Mouse (Mus musculus) limb, embryonic 13.5 days (tissue): ENCODE measurements around the gene Upf2. TPM values are rescaled to one million over a fixed set of nuclear protein-coding genes. Genes with fewer than 3 reads are reported as not detected.
"Not testable (repeated sequence)": the region's sequence is repeated elsewhere in the genome, so short reads cannot be mapped to it uniquely, and the experiment has no call there.

ENCODE experiments used
- ATAC-seq: fragments of 200-750 bp; cut with Nextera tagmentation; 2 replicates; pipeline ENCODE4 v1.8.0; 2017; ENCODE audit warnings: low read depth, moderate number of reproducible peaks, moderate TSS enrichment; ENCODE audit not compliant: low FRiP score
- H3K27ac ChIP-seq: fragments of 300-500 bp; sonication (generic); 2 replicates; pipeline ENCODE4 v1.5.1; 2015; ENCODE audit warnings: inconsistent platforms, mild to moderate bottlenecking, moderate library complexity
- H3K27me3 ChIP-seq: fragments of 300-500 bp; sonication (generic); 2 replicates; pipeline ENCODE4 v1.6.1; 2015; ENCODE audit warnings: mild to moderate bottlenecking, inconsistent platforms
- H3K36me3 ChIP-seq: fragments of 300-500 bp; sonication (generic); 2 replicates; pipeline ENCODE4 v1.6.1; 2015; ENCODE audit warnings: inconsistent platforms, mild to moderate bottlenecking, moderate library complexity
- H3K4me1 ChIP-seq: fragments of 300-500 bp; sonication (generic); 2 replicates; pipeline ENCODE4 v1.6.1; 2015; ENCODE audit warnings: inconsistent platforms
- H3K4me2 ChIP-seq: fragments of 300-500 bp; sonication (generic); replicated peaks from 2 replicates; pipeline ENCODE4 v1.6.1; 2015; ENCODE audit warnings: inconsistent platforms, mild to moderate bottlenecking, moderate library complexity
- H3K4me3 ChIP-seq: fragments of 300-500 bp; sonication (generic); 2 replicates; pipeline ENCODE4 v1.5.1; 2015; ENCODE audit warnings: moderate library complexity, mild to moderate bottlenecking, inconsistent platforms
- H3K9ac ChIP-seq: fragments of 300-500 bp; sonication (generic); 2 replicates; pipeline ENCODE4 v1.6.1; 2015; ENCODE audit warnings: mild to moderate bottlenecking, inconsistent platforms
- H3K9me3 ChIP-seq: fragments of 300-500 bp; sonication (generic); 2 replicates; pipeline ENCODE4 v1.6.1; 2016; ENCODE audit warnings: inconsistent platforms
- WGBS: fragments of 180-500 bp; shearing (Covaris S2); methylation state at CpG from one replicate; pipeline ENCODE4 v1.1.7; 2015; 5-methylcytosine and 5-hydroxymethylcytosine counted together
- polyA plus RNA-seq: library from polyadenylated mRNA; unstranded; fragments of >200 nt; fragmentation: Nextera tagmentation; extraction: Ambion mirVana; gene quantifications from 2 replicates; pipeline ENCODE4 v1.2.1, GENCODE M21; 2015

Gene Upf2
- polyA plus RNA-seq, 1 experiment from 2014 or later: 12.1 TPM

- Histone ChIP-seq H3K9ac (peak overlapping the region; percentile 95), H3K4me3 (peak overlapping the region; percentile 95), H3K4me2 (peak overlapping the region; percentile 89), H3K27me3 (no peaks in the 10 kb centered on the region), H3K9me3 (no peaks in the 10 kb centered on the region), H3K36me3 (no peaks in the 10 kb centered on the region), H3K4me1 (peaks cover 12% of the 10 kb centered on the region), H3K27ac (peak overlapping the region; percentile 87)
- peak; percentile 45 for ATAC-seq
- WGBS: under 1% methylated on average over 46 of the region's 46 CpGs
Measured at GRCm38 (mm10) chr2:5951621-5952211, 447 bp downstream of the Upf2 start.

DNA sequence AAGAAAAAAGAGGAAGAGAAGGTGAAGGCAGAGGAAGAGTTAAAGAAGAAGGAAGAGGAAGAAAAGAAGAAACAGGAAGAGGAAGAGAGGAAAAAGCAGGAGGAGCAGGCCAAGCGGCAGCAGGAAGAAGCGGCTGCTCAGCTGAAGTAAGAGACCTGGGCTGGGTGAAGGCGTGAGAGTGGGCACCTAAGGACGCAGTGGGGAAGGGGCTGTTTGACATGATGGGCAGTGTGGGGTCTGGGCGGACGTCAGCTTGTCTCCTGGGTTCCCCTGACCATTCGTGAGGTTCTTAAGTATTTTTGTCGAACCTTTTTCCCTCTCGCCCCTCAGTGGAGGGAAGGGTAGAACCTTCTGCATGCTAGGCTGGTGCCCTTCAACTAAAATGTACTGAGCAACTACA, 6.4 kb downstream of the Upf2 start:
- H3K9ac ChIP-seq: no peak overlapping the region
- no peak for ATAC-seq
- no peak overlapping the region for H3K4me2 ChIP-seq
- peaks cover under 1% of the 10 kb centered on the region; the same call in 1 of the 2 replicates for H3K4me1 ChIP-seq
- H3K4me3 ChIP-seq: no peak overlapping the region
- no peak overlapping the region for H3K27ac ChIP-seq
- no peaks in the 10 kb centered on the region for H3K9me3 ChIP-seq
- no peaks in the 10 kb centered on the region for H3K27me3 ChIP-seq
- peaks cover 53% of the 10 kb centered on the region for H3K36me3 ChIP-seq
- 90% methylated on average over 9 of the region's 9 CpGs for WGBS

DNA sequence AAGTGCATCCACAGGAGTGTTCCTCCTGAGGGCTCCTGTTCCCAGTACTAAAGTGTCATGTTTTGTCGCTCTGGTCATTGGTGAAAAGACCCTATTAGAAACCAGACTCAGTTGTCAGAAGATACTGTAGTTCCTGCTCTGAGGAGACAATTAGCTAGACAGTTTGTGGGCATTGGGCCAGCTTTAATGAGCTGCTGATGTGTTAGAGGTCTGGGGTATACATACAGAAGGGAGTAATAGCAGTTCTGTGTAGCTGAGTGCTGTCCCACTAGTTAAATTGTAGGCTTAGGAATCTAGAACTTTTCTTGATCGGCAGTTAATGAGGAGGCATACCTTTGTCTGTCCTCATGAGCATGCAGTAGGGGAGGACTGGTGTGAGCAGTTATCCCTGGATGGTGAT, 11.0 kb downstream of the Upf2 start:
- 86% methylated on average over 2 of the region's 2 CpGs for WGBS
- no peaks in the 10 kb centered on the region for H3K9me3 ChIP-seq
- peaks cover 70% of the 10 kb centered on the region for H3K36me3 ChIP-seq
- H3K27ac ChIP-seq: no peak overlapping the region
- no peak for ATAC-seq
- H3K4me3 ChIP-seq: no peak overlapping the region
- H3K27me3 ChIP-seq: no peaks in the 10 kb centered on the region
- no peak overlapping the region for H3K9ac ChIP-seq
- no peaks in the 10 kb centered on the region for H3K4me1 ChIP-seq
- H3K4me2 ChIP-seq: no peak overlapping the region

DNA sequence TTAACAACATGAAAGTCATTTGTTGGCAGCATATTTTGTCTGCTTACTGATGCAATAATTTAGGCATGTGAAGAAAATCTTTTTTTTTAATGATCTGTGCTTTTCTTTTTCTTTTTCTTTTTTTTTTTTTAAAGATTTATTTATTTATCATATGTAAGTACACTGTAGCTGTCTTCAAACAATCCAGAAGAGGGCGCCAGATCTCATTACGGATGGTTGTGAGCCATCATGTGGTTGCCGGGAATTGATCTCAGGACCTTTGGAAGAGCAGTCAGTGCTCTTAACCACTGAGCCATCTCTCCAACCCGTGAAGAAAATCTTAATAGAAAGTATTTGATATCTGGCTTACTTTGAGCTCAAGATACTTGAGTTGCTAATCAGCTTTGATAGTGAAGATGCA, 12.5 kb downstream of the Upf2 start:
- 89% methylated on average over 4 of the region's 4 CpGs for WGBS
- H3K4me1 ChIP-seq, H3K27ac ChIP-seq, H3K4me2 ChIP-seq, H3K9me3 ChIP-seq, H3K9ac ChIP-seq, H3K27me3 ChIP-seq, ATAC-seq, H3K4me3 ChIP-seq: not testable (repeated sequence)
- peaks cover 55% of the 10 kb centered on the region for H3K36me3 ChIP-seq

DNA sequence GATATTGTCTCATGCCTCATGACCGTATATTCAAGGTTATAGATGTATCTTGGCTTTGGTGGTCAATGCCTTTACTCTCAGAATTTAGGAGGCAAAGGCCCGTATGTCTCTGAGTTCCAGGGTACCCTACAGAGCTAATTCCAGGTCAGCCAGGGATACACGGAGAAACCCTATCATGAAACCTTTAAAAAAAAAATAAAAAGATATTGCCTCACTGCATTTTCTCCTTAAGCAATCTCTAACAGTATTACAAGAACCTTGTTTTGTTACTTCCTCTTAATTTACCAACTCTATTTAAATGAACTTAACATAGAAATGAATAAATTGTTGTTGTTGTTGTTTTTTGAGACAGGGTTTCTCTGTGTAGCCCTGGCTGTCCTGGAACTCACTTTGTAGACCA, 14.7 kb downstream of the Upf2 start:
- no peak for ATAC-seq

DNA sequence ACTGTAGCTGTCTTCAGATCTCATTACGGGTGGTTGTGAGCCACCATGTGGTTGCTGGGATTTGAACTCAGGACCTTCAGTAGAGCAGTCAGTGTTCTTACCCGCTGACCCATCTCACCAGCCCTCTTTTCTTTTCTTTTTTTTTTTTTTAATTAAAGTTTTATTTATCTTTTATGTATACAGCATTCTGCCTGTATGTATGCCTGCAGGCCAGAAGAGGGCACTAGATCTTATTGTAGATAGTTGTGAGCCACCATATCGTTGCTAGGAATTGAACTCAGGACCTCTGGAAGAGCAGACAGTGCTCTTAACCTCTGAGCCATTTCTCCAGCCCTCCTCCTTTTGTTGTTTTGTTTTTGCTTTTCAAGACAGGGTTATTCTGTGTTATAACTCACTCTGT, 19.4 kb downstream of the Upf2 start:
- not testable (repeated sequence) for H3K4me1 ChIP-seq, H3K4me3 ChIP-seq, H3K9me3 ChIP-seq, H3K27me3 ChIP-seq, H3K9ac ChIP-seq, H3K27ac ChIP-seq, H3K4me2 ChIP-seq, ATAC-seq
- H3K36me3 ChIP-seq: peaks cover 24% of the 10 kb centered on the region
- WGBS: 96% methylated on average over 3 of the region's 3 CpGs

More for the DNA sequence above, 14.7 kb downstream of the Upf2 start:
- H3K4me3 ChIP-seq: no peak overlapping the region
- H3K9me3 ChIP-seq: no peaks in the 10 kb centered on the region
- H3K9ac ChIP-seq: no peak overlapping the region
- WGBS: 98% methylated on average over 3 of the region's 3 CpGs
- no peaks in the 10 kb centered on the region for H3K4me1 ChIP-seq
- no peak overlapping the region for H3K27ac ChIP-seq
- H3K4me2 ChIP-seq: no peak overlapping the region
- peaks cover 39% of the 10 kb centered on the region for H3K36me3 ChIP-seq
- no peaks in the 10 kb centered on the region for H3K27me3 ChIP-seq

DNA sequence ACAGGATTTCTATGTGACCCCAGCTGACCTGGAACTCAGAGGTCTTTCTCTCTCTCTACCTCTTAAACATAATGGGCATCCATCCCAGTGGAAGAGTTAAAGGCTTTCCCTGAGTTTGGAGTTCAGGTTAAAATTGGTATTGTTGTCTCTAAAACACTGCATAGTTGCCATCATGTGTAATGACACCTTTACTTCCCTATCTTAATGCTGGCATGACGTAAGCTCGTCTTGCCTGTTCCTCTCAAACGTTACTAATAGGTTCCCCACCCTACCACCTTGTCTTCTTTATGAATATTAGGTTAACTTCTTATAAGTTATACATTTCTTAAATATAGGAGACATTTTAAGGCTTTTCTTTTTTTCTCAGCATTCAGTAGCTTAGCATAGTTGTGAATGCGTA, 26.3 kb downstream of the Upf2 start:
- no peak for ATAC-seq
- peaks cover 51% of the 10 kb centered on the region for H3K36me3 ChIP-seq
- no peak overlapping the region for H3K27ac ChIP-seq
- H3K4me2 ChIP-seq: no peak overlapping the region
- H3K9me3 ChIP-seq: no peaks in the 10 kb centered on the region
- 86% methylated on average over 4 of the region's 4 CpGs for WGBS
- H3K4me1 ChIP-seq: no peaks in the 10 kb centered on the region
- no peak overlapping the region for H3K4me3 ChIP-seq
- H3K27me3 ChIP-seq: no peaks in the 10 kb centered on the region
- no peak overlapping the region for H3K9ac ChIP-seq

- no peaks in the 10 kb centered on the region for H3K27me3 ChIP-seq
- no peak overlapping the region for H3K9ac ChIP-seq
- H3K9me3 ChIP-seq: no peaks in the 10 kb centered on the region
- H3K36me3 ChIP-seq: peaks cover 24% of the 10 kb centered on the region
- H3K27ac ChIP-seq: no peak overlapping the region
- 0 out of 2 replicates have a peak, but pooled peaks cover 4% of the 10 kb centered on the region for H3K4me1 ChIP-seq
- H3K4me3 ChIP-seq: no peak overlapping the region
- ATAC-seq: no peak
- H3K4me2 ChIP-seq: no peak overlapping the region
- WGBS: 7% methylated on average over 5 of the region's 5 CpGs
Measured at GRCm38 (mm10) chr2:5995538-5995937, 44.3 kb downstream of the Upf2 start.

DNA sequence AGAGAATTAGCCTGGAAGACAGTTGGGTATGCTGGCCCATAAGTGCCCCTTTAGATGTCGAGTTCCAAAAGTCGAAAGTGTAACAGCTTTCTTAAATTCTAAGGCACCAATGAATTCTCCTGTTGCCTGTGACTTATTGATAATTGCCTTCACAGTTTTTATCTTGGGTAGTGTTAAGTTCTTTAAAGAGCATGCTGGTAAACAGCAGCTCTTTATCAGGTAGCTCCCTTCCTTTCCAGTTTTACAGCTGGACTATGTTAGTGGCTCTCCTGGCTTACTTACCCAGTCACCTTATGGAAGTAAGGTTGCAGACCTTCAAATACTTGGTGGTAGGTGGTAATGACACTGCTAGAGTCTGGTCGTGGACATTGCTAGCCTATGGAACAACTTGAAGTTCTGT, 52.7 kb downstream of the Upf2 start:
- Histone ChIP-seq H3K9ac (no peak overlapping the region), H3K36me3 (peaks cover 38% of the 10 kb centered on the region), H3K9me3 (no peaks in the 10 kb centered on the region), H3K4me2 (no peak overlapping the region), H3K27me3 (no peaks in the 10 kb centered on the region), H3K27ac (no peak overlapping the region), H3K4me3 (no peak overlapping the region), H3K4me1 (0 out of 2 replicates have a peak, but pooled peaks cover 4% of the 10 kb centered on the region)
- no peak for ATAC-seq
- WGBS: 83% methylated on average over 3 of the region's 3 CpGs

- no peak for ATAC-seq
- WGBS: 95% methylated on average over 5 of the region's 5 CpGs
- peaks cover 41% of the 10 kb centered on the region for H3K36me3 ChIP-seq
- no peaks in the 10 kb centered on the region for H3K9me3 ChIP-seq
- no peak overlapping the region for H3K27ac ChIP-seq
- no peak overlapping the region for H3K9ac ChIP-seq
- no peaks in the 10 kb centered on the region for H3K27me3 ChIP-seq
- H3K4me1 ChIP-seq: no peaks in the 10 kb centered on the region
- H3K4me2 ChIP-seq: no peak overlapping the region
- H3K4me3 ChIP-seq: no peak overlapping the region
Measured at GRCm38 (mm10) chr2:6014532-6014931, 63.3 kb downstream of the Upf2 start.

- H3K4me2 ChIP-seq, H3K4me1 ChIP-seq, H3K27ac ChIP-seq, H3K9ac ChIP-seq, H3K27me3 ChIP-seq, ATAC-seq, H3K4me3 ChIP-seq, H3K9me3 ChIP-seq: not testable (repeated sequence)
- 82% methylated on average over 6 of the region's 6 CpGs for WGBS
- peaks cover 47% of the 10 kb centered on the region for H3K36me3 ChIP-seq
Measured at GRCm38 (mm10) chr2:6015182-6015581, 63.9 kb downstream of the Upf2 start.

DNA sequence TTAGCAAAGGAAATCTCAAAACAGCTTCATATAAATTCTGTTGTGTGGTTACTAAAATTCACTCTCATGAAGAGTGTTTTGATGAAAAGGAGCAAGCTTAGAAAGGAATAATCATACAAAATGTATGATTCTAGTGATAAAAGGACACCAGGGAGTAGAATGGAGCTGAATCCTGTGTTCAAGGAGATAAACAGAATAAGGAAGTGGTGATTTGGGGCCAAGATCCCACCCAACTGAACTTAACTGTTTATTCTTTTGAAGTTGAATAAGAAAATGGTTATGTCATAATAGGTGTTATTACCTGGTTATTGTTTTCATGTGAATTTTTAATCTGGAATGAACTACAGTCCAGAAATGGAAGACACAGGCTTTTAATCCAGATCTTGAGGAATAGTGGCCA, 69.3 kb downstream of the Upf2 start:
- no peaks in the 10 kb centered on the region for H3K27me3 ChIP-seq
- H3K9ac ChIP-seq: no peak overlapping the region
- peaks cover 57% of the 10 kb centered on the region for H3K36me3 ChIP-seq
- ATAC-seq: no peak
- no peaks in the 10 kb centered on the region for H3K4me1 ChIP-seq
- no peak overlapping the region for H3K4me3 ChIP-seq
- no peak overlapping the region for H3K4me2 ChIP-seq
- no peaks in the 10 kb centered on the region for H3K9me3 ChIP-seq
- no peak overlapping the region for H3K27ac ChIP-seq

DNA sequence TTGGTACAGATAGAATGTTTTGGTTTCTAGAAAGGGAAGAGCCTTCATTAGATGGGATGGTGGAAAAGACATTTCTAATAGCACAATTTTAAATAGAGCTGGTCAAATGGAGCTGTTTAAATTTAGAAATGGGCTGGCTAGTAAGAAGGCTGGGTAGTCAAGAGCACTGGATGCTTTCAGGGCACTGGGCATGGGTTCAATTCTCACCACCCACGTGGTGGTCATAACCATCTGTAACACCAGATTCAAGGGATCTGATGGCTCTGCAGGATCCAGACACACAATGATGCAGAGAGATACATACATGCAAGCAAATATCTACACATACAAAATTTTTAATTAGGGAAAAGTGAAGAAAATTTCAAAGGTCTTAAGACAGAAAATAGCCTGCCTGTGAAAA, 91.4 kb downstream of the Upf2 start:
- H3K27me3 ChIP-seq: no peaks in the 10 kb centered on the region
- H3K9me3 ChIP-seq: no peaks in the 10 kb centered on the region
- peaks cover 44% of the 10 kb centered on the region for H3K36me3 ChIP-seq
- no peaks in the 10 kb centered on the region for H3K4me1 ChIP-seq
- no peak overlapping the region for H3K4me3 ChIP-seq
- no peak overlapping the region for H3K4me2 ChIP-seq
- no peak for ATAC-seq
- no peak overlapping the region for H3K9ac ChIP-seq
- 81% methylated on average over 1 of the region's 1 CpGs for WGBS
- no peak overlapping the region for H3K27ac ChIP-seq
